Mouse (Mus musculus) stomach, postnatal 0 days (tissue): ENCODE measurements around the gene Dhrs7b.

ENCODE experiments used
- CTCF ChIP-seq: IDR thresholded peaks from 2 replicates; pipeline ENCODE4 v1.5.1; 2016; ENCODE audit warnings: antibody characterized with exemption, low read depth, mild to moderate bottlenecking, moderate library complexity
- EP300 ChIP-seq: optimal IDR thresholded peaks from 2 replicates; pipeline ENCODE3; 2016; ENCODE audit warnings: antibody characterized with exemption

GRCm38 (mm10) chr11:60867904-60868303 is 37.5 kb downstream of the Dhrs7b start:
- TF ChIP-seq EP300 (no peak), CTCF (no peak)
